Mouse (Mus musculus): ENCODE measurements around the gene Wfikkn2. TPM values are rescaled to one million over a fixed set of nuclear protein-coding genes. Genes with fewer than 3 reads are reported as not detected.

The Wfikkn2 gene
- polyA plus RNA-seq, 1 experiment: 0.28 TPM

DNA sequence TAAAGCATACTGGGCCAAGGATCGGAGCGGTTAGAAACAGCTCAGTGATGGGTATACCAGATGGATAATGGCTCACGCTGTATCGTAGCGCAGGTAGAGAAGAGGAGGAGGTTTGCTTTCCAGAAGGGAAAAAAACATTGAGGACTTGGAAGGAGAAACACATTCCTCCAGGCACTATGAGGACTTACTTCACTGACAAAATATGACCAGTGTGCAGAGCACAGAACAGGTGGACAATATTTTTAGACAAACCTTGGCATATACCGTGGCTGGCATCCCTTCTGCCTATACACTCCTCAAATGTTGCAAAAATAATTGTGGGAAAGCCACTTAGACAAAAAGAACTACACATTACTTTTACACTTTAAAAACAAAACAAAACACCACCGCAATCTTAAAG, 24.5 kb downstream of the Wfikkn2 start:
- Histone ChIP-seq H3K4me3 (ENCODE audit: insufficient read depth, low read depth, low read length) (no peak overlapping the region), H3K4me1 (ENCODE audit: control insufficient read depth, insufficient read depth, insufficient read length, low read length) (peaks cover 2% of the 10 kb centered on the region; the same call in 1 of the 2 replicates), H3K27ac (replicated peaks; ENCODE audit: low read depth, low read length) (no peak overlapping the region)

DNA sequence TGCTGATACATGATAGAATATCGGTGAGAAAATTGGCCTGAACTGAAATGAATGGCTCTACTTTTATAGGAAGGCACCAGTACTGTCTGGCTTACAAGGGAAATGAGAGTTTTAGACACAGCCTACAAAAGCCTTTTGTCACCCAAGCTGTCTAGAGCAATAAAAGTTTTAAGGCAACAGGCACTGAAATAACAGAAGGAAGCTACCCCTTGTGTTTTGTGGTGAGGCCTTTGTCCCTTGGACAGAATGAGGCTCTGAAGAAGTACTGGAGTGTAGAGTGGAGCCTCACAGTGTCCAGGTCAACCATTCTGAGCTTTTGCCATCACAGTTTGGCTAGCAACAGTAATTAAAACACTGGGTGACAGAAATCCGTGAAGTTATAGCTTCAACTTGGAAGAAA, 29.6 kb downstream of the Wfikkn2 start:
- no peak overlapping the region for H3K4me3 ChIP-seq (ENCODE audit: insufficient read depth, low read depth, low read length)
- no peaks in the 10 kb centered on the region for H3K4me1 ChIP-seq (ENCODE audit: control insufficient read depth, insufficient read depth, insufficient read length, low read length)
- H3K27ac ChIP-seq (replicated peaks; ENCODE audit: low read depth, low read length): 0 out of 2 replicates have a peak overlapping the region, but pooled peaks have one; percentile 8

DNA sequence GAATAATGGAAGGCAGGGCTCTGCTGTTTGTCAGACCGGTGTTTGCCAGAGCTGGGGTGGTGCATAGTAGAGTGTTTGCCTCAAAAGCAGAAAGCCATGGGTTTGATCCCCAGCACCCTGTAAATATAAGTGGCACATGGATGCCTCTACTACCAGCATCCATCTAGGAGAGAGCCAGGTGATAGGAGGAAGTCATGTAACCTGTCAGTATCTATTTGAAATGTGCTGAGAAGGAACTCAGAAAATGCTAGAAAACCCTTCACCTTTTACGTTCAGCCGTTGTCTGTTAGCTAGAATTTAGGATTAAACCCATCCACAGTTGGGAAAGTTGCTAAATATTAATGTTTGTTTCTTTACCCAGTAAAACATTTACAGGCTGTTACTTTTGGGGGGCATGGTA, 30.2 kb downstream of the Wfikkn2 start:
- Histone ChIP-seq H3K27ac (replicated peaks; ENCODE audit: low read depth, low read length) (no peak overlapping the region), H3K4me1 (ENCODE audit: control insufficient read depth, insufficient read depth, insufficient read length, low read length) (no peaks in the 10 kb centered on the region), H3K4me3 (ENCODE audit: insufficient read depth, low read depth, low read length) (peak overlapping the region; percentile 4; the same call in 1 of the 2 replicates)

DNA sequence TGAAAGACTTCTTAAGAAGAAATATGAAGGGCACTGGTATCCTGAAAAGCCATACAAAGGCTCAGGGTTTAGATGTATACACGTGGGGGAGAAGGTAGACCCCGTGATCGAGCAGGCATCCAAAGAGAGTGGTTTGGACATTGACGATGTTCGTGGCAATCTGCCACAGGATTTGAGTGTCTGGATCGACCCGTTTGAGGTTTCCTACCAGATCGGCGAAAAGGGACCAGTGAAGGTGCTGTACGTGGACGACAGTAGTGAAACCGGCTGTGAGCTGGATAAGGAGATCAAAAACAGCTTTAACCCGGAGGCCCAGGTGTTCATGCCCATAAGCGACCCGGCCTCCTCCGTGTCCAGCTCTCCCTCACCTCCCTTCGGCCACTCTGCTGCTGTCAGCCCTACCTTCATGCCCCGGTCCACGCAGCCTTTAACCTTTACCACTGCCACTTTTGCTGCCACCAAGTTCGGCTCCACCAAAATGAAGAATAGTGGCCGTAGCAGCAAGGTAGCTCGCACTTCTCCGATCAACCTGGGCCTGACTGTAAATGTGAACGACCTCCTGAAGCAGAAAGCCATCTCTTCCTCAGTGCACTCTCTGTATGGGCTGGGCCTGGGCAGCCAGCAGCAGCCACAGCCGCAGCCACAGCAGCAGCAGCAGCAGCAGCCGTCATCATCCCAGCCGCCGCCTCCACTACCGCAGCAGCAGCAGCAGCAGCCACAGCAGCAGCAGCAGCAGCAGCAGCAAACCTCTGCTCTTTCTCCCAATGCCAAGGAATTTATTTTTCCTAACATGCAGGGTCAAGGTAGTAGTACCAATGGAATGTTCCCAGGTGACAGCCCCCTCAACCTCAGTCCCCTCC, 31.8 kb downstream of the Wfikkn2 start:
- peak overlapping the region; percentile 22; the same call in 1 of the 2 replicates for H3K27ac ChIP-seq (replicated peaks; ENCODE audit: low read depth, low read length)

DNA sequence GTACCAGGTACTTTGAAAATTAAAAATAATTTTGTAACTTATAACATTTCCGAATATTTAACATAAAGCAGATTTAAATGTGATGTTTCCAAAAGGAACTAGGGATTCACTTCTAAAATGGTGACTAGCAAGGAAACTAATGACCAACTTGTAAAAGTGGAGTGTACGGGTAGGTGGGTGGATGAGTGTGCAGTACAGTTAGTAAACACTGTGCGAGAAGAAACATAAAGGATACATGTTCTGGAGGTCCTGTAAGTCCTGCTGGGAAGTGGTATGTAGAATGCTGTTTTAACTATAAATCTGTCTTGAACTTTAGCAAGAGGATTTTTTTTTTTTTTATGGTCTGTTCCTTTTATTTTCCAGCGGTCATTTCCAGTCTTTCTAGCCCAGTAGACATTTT, 32.8 kb downstream of the Wfikkn2 start:
- Histone ChIP-seq H3K4me1 (ENCODE audit: control insufficient read depth, insufficient read depth, insufficient read length, low read length) (no peaks in the 10 kb centered on the region), H3K4me3 (ENCODE audit: insufficient read depth, low read depth, low read length) (peak overlapping the region; percentile 46; the same call in 1 of the 2 replicates), H3K27ac (replicated peaks; ENCODE audit: low read depth, low read length) (no peak overlapping the region; the same call in 1 of the 2 replicates)

More for the DNA sequence above, 31.8 kb downstream of the Wfikkn2 start:
- Histone ChIP-seq H3K4me3 (ENCODE audit: insufficient read depth, low read depth, low read length) (peak overlapping the region; percentile 43), H3K4me1 (ENCODE audit: control insufficient read depth, insufficient read depth, insufficient read length, low read length) (no peaks in the 10 kb centered on the region)

DNA sequence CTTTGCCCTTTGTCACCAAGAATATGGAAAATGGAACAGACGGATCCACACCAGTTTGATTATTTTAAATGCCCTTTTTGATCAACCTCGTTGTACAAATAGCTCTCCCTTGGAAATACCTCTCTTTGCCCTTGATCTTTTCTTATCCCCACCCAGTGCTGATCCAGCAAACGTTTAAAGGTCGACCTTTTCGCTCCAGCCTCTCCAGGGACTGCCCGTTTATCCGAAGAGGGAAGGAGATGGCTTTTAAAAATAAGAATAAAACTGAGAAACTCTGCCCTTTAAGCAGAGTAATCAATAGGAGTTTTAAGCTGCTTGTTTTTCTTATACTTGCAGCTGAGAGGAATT, 33.3 kb downstream of the Wfikkn2 start:
- H3K4me3 ChIP-seq (ENCODE audit: insufficient read depth, low read depth, low read length): peak overlapping the region; percentile 82

DNA sequence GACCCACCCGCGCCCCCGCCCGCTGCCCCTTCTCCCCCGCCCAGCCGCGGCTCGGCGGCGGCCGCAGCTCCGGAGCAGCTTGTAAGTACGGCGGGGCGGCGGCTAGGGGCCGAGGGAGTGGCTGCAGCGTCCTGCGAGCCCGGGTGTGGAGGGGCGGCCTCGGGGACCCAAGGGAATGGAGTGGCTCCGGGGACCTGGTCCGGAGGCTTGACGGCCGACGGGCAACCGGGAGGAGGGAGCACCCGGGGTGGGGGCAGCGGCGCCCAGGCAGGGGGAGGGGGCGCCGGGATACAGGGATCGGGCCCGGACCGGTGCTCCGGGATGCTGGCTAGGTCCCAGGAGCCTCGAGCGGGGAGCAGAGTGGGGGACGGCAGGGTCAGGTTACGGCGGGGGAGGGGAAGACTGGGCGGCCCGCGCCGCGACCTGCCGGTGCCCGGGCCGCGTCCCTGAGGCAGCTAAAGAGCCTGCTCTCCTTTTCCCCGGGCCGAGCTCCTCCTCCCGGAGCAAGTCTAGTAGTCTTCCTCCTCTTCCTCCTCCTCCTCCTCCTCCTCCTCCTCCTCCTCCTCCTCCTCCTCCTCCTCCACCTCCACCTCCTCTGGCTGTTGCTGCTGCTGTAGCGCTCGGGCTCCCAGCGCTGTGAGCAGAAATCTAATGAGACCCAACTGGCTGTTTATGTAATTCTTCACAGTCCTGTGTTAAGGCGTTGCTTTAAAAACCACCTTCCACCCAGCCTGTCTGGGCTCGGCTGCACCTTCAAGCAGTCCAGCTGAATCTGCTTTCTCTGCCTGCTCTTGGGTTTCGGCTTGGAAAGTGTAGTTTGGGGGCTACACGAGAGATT, 33.9 kb downstream of the Wfikkn2 start:
- peak overlapping the region; percentile 82 for H3K4me3 ChIP-seq (ENCODE audit: insufficient read depth, low read depth, low read length)
- no peaks in the 10 kb centered on the region for H3K4me1 ChIP-seq (ENCODE audit: control insufficient read depth, insufficient read depth, insufficient read length, low read length)
- peak overlapping the region; percentile 92 for H3K27ac ChIP-seq (replicated peaks; ENCODE audit: low read depth, low read length)

More for the DNA sequence above, 33.3 kb downstream of the Wfikkn2 start:
- Histone ChIP-seq H3K27ac (replicated peaks; ENCODE audit: low read depth, low read length) (peak overlapping the region; percentile 92), H3K4me1 (ENCODE audit: control insufficient read depth, insufficient read depth, insufficient read length, low read length) (no peaks in the 10 kb centered on the region)

DNA sequence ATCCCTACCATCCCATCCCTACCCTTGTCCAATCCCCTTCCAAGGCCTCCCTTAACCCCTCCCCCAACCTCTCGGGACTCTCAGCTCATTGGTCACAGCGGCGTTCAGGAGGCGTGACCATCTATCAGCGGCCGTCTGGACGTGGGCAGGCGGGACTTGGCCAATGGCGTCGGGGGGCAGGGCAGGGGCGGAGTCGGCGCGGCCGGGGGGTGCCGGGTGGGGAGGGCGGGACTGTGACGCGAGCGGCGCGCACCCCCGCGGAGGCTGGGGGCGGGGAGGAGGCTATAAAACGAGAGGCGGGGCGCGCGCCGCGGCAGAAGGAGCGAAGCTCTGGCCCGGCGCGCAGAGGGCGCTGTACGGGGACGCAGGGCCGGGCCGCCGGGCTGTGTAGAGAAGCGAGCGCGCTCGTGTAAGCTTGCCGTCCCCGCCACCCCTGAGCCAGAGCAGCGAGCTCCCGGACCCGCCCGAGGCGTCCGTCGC, 34.6 kb downstream of the Wfikkn2 start, which contains the start of gene Tob1:
Gene Tob1, plus strand, starts transcription at position 331 of the 480 bp plus-strand sequence.
- Histone ChIP-seq H3K4me3 (ENCODE audit: insufficient read depth, low read depth, low read length) (peak within 1 kb of the TSS; percentile 82), H3K4me1 (ENCODE audit: control insufficient read depth, insufficient read depth, insufficient read length, low read length) (no peaks in the 10 kb centered on the region), H3K27ac (replicated peaks; ENCODE audit: low read depth, low read length) (peak within 1 kb of the TSS; percentile 96)

DNA sequence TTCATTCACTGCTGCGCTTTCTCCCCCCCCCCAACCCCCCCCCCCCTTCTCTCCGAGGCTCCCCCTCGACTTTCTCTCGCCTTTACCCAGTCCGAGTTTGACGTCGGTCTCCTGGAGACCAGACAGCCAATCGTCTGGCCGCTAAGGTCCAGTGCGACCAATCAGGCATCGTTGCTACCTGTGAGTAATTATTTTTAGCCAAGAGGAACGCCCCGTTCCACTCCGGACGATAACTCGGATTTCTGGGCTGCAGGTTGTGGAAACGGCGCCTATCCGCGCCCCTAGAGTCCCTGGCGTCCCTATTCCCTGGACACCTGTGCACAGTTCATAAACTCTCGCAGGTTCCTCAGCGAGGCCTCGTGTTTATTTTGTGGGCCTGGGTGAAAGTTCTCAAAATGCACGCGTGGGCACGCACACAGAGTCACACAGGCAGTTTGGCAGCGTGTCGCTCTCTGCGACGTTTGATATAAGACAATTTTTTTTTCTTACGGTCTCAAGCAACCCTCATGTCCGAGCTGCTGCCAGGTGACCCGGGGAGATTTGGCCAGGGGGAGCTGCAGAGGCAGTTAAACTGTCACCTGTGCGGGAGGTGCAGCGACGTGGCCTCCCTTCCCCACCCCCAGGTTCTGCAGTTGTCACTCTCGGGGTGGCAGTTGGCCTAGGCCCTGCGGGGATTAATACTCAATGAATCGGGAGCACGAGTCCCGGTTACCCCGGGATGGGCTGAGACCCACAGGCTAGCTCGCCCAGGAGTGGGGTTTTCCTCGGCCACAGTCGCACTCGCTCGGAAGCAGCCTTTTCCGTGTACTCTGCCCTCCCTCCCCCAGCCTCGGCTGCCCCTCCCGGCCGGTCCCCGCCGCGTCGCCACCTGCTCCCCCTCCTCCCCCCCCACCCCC, 35.4 kb downstream of the Wfikkn2 start:
- peak overlapping the region; percentile 71 for H3K4me3 ChIP-seq (ENCODE audit: insufficient read depth, low read depth, low read length)
- peak overlapping the region; percentile 96 for H3K27ac ChIP-seq (replicated peaks; ENCODE audit: low read depth, low read length)
- peaks cover 2% of the 10 kb centered on the region; the same call in 1 of the 2 replicates for H3K4me1 ChIP-seq (ENCODE audit: control insufficient read depth, insufficient read depth, insufficient read length, low read length)

DNA sequence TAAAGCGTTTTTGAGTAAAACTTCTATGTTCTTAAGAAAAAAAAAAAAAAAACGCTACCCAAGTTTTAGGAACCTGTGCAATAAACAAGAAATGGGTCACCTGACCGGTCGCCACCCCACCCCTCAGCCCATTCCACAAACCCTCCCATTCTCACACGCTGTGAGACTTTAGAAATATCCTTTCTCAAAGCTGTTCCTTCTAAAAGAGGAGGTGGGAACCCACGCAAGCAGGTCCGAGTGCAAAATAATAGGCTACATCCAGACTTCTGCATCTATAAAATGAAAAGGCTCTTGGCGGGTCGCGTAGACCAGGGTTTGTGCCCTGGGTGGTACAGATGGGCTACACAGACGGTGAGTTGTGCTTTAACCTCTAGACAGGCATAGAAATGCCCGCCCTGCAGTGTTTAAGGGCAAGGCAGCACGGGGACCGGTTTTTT, 36.1 kb downstream of the Wfikkn2 start:
- Histone ChIP-seq H3K4me1 (ENCODE audit: control insufficient read depth, insufficient read depth, insufficient read length, low read length) (peaks cover 2% of the 10 kb centered on the region; the same call in 1 of the 2 replicates), H3K27ac (replicated peaks; ENCODE audit: low read depth, low read length) (peak overlapping the region; percentile 96), H3K4me3 (ENCODE audit: insufficient read depth, low read depth, low read length) (peak overlapping the region; percentile 67)

DNA sequence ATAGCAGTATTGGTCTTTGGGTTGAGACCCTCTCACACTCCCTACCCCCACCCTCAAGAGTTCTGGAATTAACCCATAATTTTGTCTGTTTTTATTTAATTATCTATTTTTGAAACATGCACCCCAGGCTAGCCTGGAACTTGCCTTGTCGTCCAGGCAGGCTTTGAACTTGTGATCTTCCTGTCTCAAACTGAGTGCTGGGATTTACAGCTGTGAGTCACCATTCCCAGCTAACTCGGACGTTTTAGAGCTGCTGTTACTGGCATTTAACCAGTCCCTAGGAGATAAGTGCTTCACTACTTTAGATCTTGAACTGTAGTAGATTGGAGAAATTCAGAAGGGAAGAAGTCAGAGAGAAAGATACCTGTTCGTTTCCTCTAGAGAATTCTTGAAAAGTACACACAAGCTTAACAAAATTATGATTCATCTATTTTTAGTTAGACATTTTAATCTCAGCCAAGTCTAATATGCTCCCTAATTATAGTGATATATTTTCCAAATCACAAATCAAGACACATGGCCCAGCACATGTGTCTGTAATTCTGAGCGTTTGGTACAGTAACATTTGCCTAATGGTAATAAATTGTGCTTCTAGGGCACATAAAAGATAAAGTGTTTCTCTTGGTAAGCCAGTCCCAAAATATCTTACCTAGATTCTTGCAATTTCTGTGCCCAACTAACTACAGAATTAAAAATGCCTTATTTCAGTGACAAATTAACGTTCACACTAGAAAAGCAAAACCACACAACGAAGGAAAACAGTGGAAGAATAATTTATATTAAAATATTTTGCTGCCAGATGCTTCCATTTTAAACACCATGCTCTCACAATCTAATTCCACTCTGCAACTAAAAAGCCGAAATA, 36.8 kb downstream of the Wfikkn2 start:
- peaks cover 2% of the 10 kb centered on the region; the same call in 1 of the 2 replicates for H3K4me1 ChIP-seq (ENCODE audit: control insufficient read depth, insufficient read depth, insufficient read length, low read length)
- H3K27ac ChIP-seq (replicated peaks; ENCODE audit: low read depth, low read length): no peak overlapping the region
- no peak overlapping the region for H3K4me3 ChIP-seq (ENCODE audit: insufficient read depth, low read depth, low read length)

DNA sequence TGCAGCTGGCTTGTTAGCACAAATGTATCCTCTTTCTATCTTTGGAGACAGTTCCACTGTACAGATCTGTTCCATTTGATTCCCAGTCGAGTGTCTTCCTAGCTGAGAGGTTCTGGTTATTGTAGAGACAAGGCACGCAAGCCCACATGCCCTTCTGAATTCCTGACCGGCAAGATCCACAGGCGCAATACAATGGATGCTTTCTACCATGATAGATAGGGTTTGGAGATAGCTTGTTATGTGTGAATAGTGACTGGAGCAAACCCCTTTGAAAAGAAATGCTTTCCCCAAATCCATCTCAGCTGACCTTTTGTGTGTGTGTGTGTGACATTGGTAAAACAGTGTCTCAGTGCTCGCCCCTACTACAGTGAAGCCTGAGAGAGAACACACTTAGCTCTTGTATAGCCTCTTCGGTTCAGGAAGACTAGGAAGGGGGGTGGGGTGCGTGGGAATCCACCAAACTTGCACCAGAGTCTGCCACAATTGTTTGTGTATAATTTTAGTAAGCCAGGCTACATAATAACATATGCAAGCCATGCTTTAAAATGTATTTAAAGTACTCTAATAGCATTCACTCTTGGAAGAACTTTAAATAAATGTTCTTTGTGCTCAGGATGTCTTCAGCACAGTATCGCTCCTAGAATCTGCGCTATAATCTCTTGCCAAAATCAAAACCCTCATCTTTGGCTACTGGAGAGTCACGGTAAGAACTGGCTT, 39.2 kb downstream of the Wfikkn2 start:
- H3K4me1 ChIP-seq (ENCODE audit: control insufficient read depth, insufficient read depth, insufficient read length, low read length): peaks cover 6% of the 10 kb centered on the region; the same call in 1 of the 2 replicates
- H3K4me3 ChIP-seq (ENCODE audit: insufficient read depth, low read depth, low read length): no peak overlapping the region
- no peak overlapping the region for H3K27ac ChIP-seq (replicated peaks; ENCODE audit: low read depth, low read length)

DNA sequence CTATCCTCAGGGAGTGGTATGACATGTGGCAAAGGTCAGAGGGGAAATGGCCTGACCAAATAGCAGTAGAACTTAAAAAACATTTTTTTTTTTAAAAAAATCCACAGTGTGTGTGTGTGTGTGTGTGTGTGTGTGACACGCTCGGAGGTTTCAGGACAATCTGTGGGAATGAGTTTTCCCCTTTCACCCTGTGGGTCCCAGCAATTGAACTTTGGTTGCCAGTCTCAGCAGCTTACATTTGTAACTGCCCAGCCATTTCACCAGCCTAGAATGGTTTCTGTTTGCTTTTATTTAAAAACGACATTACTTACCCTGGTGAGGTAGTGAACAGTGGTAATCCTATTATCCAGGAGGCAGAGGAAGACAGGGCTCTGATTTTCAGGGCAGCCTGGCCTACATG, 42.7 kb downstream of the Wfikkn2 start:
- Histone ChIP-seq H3K27ac (replicated peaks; ENCODE audit: low read depth, low read length) (peak overlapping the region; percentile 63), H3K4me3 (ENCODE audit: insufficient read depth, low read depth, low read length) (no peak overlapping the region), H3K4me1 (ENCODE audit: control insufficient read depth, insufficient read depth, insufficient read length, low read length) (peaks cover 6% of the 10 kb centered on the region; the same call in 1 of the 2 replicates)

Data from brown adipose tissue, adult 24 weeks (tissue).